Mouse (Mus musculus): Measurements from ENCODE around the gene Ppp3ca. TPM values are rescaled to one million over a fixed set of nuclear protein-coding genes. Genes with fewer than 3 reads are reported as not detected.

Ppp3ca gene
- polyA plus RNA-seq, 1 experiment from 2014 or later: 145 TPM

DNA sequence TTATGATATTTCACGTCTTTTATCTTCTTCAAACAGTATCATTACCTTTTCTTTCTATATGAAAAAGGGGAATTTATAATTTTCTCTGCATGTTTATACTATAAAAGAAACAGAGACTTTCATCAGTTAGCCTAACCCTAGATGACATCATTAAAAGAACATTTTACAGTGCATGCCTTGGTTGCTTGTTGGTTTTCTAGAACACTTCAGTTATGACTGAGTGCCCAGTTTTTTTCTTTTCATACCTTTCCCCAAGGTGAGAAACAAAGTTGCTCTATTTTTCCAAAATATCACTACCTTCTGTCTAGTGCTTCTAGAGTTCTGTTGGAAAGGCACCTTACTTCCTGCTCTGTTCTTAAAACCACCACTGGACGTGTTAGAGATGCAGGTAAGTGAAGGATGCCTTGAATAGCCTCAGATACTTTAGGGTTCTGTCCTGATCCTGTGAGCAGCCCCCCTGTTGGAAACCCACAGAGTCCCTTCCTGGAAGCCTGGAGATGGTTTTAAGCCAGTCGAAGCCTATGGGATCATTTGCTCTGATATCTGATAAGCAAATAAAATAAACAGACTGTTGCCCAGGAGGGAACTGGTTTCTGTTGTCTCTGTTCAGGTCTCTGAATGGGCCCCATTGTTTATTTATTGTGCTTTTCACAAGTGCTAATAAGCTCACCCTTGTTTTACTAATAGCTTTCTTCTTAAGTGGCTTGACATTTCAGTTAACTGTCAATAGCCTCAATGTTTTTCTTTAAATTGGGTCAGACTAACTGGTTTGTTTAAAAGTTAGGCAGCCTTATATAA is 37.5 kb downstream of the Ppp3ca start:
- H3K4me2 ChIP-seq (ENCODE audit: low read length): no peak overlapping the region
- H3K4me1 ChIP-seq (ENCODE audit: control insufficient read depth, insufficient read depth, low read length): peaks cover 12% of the 10 kb centered on the region; the same call in 1 of the 2 replicates
- H3K9ac ChIP-seq (replicated peaks; ENCODE audit: low read length): no peak overlapping the region
- WGBS: 55% methylated on average over 3 of the region's 3 CpGs
- no peak for ATAC-seq (ENCODE audit: low FRiP score, low TSS enrichment)
- no peak for DNase-seq
- H3K9me3 ChIP-seq (ENCODE audit: control insufficient read depth, low read length): no peaks in the 10 kb centered on the region
- H3K27ac ChIP-seq (replicated peaks; ENCODE audit: low read depth, low read length): no peak overlapping the region
- no peaks in the 10 kb centered on the region for H3K27me3 ChIP-seq (ENCODE audit: control insufficient read depth, insufficient read depth, low read length)
- no peak overlapping the region for H3K4me3 ChIP-seq (replicated peaks; ENCODE audit: low read depth, low read length)
- H3K36me3 ChIP-seq (ENCODE audit: control insufficient read depth, insufficient read depth, low read length): no peaks in the 10 kb centered on the region

GRCm38 (mm10) chr3:136708230-136708629 is 38.3 kb downstream of the Ppp3ca start:
- DNase-seq (no peak), ATAC-seq (ENCODE audit: low FRiP score, low TSS enrichment) (no peak)
- Histone ChIP-seq H3K4me1 (ENCODE audit: control insufficient read depth, insufficient read depth, low read length) (peaks cover 12% of the 10 kb centered on the region; the same call in 1 of the 2 replicates), H3K36me3 (ENCODE audit: control insufficient read depth, insufficient read depth, low read length) (no peaks in the 10 kb centered on the region), H3K27me3 (ENCODE audit: control insufficient read depth, insufficient read depth, low read length) (no peaks in the 10 kb centered on the region), H3K4me2 (ENCODE audit: low read length) (no peak overlapping the region), H3K27ac (replicated peaks; ENCODE audit: low read depth, low read length) (no peak overlapping the region), H3K9me3 (ENCODE audit: control insufficient read depth, low read length) (no peaks in the 10 kb centered on the region), H3K4me3 (replicated peaks; ENCODE audit: low read depth, low read length) (no peak overlapping the region), H3K9ac (replicated peaks; ENCODE audit: low read length) (no peak overlapping the region)
- 75% methylated on average over 1 of the region's 1 CpGs for WGBS

DNA sequence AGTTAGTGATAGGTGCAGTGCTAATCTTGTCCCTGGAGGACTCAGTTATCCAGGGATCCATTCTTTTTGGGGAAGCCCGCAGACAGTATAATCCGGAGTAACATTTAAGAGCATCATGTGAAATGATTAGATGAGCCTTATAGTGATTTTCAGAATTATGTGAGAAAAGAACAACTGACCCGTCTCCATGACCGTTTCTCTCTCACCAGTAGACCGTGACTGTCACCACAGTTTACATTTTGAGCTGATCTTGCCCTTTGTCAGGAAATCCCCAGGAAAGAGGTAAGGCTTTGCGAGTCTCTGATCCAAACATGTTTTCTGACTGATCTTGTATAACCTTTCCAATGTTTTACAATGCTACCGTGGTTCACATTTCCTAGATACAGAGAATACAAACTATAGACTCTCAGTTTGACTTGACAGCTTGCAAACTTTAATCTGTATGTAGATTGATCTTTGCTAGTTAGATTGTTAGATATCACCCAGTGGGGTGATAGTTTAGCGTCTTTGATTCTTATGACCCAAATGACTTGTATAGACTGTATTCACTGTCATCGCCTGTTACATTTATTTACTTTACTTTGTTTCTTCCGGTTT is 40.5 kb downstream of the Ppp3ca start:
- 49% methylated on average over 10 of the region's 10 CpGs for WGBS
- H3K9me3 ChIP-seq (ENCODE audit: control insufficient read depth, low read length): no peaks in the 10 kb centered on the region
- no peak overlapping the region for H3K9ac ChIP-seq (replicated peaks; ENCODE audit: low read length)
- no peak for DNase-seq
- no peaks in the 10 kb centered on the region for H3K36me3 ChIP-seq (ENCODE audit: control insufficient read depth, insufficient read depth, low read length)
- H3K27ac ChIP-seq (replicated peaks; ENCODE audit: low read depth, low read length): no peak overlapping the region
- H3K4me1 ChIP-seq (ENCODE audit: control insufficient read depth, insufficient read depth, low read length): 0 out of 2 replicates have a peak, but pooled peaks cover 9% of the 10 kb centered on the region
- no peak for ATAC-seq (ENCODE audit: low FRiP score, low TSS enrichment)
- H3K4me3 ChIP-seq (replicated peaks; ENCODE audit: low read depth, low read length): no peak overlapping the region
- H3K4me2 ChIP-seq (ENCODE audit: low read length): no peak overlapping the region
- H3K27me3 ChIP-seq (ENCODE audit: control insufficient read depth, insufficient read depth, low read length): no peaks in the 10 kb centered on the region

DNA sequence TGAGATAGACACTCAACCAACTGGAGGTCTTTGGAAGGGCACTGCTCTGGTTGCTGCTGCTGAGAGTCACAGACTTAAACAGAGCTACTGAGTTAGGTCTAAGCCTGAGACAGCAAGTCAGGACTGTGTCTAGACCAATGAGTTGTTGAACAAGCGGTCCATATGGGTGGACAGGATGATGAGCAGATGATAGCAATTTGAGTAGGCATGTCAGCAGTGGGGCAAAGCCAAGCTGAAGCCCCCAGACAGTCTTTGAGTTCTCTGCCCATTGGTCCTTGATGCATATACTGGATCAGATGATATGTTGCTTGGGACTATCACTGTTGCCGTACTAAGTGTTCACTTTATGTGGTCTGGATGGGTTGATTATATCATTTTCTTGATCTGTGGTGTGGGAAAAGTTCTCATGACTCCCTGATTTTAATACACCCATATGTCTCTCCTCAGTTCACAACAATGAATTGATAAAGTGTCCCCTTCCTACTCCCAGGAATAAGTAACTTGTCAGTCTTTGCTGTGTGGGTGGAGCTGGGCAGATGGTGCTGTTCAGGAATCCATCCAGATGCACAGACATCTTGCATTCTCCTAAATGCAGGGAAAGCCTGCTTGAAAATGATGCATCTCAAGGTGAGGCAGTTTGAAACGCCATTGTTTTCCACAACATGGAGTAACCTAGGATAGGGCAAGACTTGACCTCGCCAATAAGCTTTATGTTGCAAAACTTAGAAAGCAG is 44.5 kb downstream of the Ppp3ca start:
- ATAC-seq (ENCODE audit: low FRiP score, low TSS enrichment) (no peak), DNase-seq (no peak)
- no peaks in the 10 kb centered on the region for H3K27me3 ChIP-seq (ENCODE audit: control insufficient read depth, insufficient read depth, low read length)
- H3K36me3 ChIP-seq (ENCODE audit: control insufficient read depth, insufficient read depth, low read length): no peaks in the 10 kb centered on the region
- 95% methylated on average over 4 of the region's 4 CpGs for WGBS
- H3K9me3 ChIP-seq (ENCODE audit: control insufficient read depth, low read length): no peaks in the 10 kb centered on the region
- H3K27ac ChIP-seq (replicated peaks; ENCODE audit: low read depth, low read length): no peak overlapping the region
- 0 out of 2 replicates have a peak, but pooled peaks cover 4% of the 10 kb centered on the region for H3K4me1 ChIP-seq (ENCODE audit: control insufficient read depth, insufficient read depth, low read length)
- H3K4me2 ChIP-seq (ENCODE audit: low read length): no peak overlapping the region
- H3K4me3 ChIP-seq (replicated peaks; ENCODE audit: low read depth, low read length): no peak overlapping the region
- no peak overlapping the region for H3K9ac ChIP-seq (replicated peaks; ENCODE audit: low read length)

- DNase-seq (no peak), ATAC-seq (ENCODE audit: low FRiP score, low TSS enrichment) (no peak)
- no peak overlapping the region for H3K4me3 ChIP-seq (replicated peaks; ENCODE audit: low read depth, low read length)
- no peaks in the 10 kb centered on the region for H3K27me3 ChIP-seq (ENCODE audit: control insufficient read depth, insufficient read depth, low read length)
- 85% methylated on average over 6 of the region's 6 CpGs for WGBS
- no peaks in the 10 kb centered on the region for H3K4me1 ChIP-seq (ENCODE audit: control insufficient read depth, insufficient read depth, low read length)
- no peaks in the 10 kb centered on the region for H3K36me3 ChIP-seq (ENCODE audit: control insufficient read depth, insufficient read depth, low read length)
- no peak overlapping the region for H3K27ac ChIP-seq (replicated peaks; ENCODE audit: low read depth, low read length)
- H3K9me3 ChIP-seq (ENCODE audit: control insufficient read depth, low read length): no peaks in the 10 kb centered on the region
- no peak overlapping the region for H3K4me2 ChIP-seq (ENCODE audit: low read length)
- H3K9ac ChIP-seq (replicated peaks; ENCODE audit: low read length): no peak overlapping the region
Observed at GRCm38 (mm10) chr3:136716247-136716646, 46.3 kb downstream of the Ppp3ca start.

- Histone ChIP-seq H3K4me2 (ENCODE audit: low read length) (no peak overlapping the region), H3K36me3 (ENCODE audit: control insufficient read depth, insufficient read depth, low read length) (no peaks in the 10 kb centered on the region), H3K4me1 (ENCODE audit: control insufficient read depth, insufficient read depth, low read length) (no peaks in the 10 kb centered on the region), H3K9me3 (ENCODE audit: control insufficient read depth, low read length) (no peaks in the 10 kb centered on the region), H3K27me3 (ENCODE audit: control insufficient read depth, insufficient read depth, low read length) (no peaks in the 10 kb centered on the region), H3K27ac (replicated peaks; ENCODE audit: low read depth, low read length) (no peak overlapping the region), H3K9ac (replicated peaks; ENCODE audit: low read length) (no peak overlapping the region), H3K4me3 (replicated peaks; ENCODE audit: low read depth, low read length) (no peak overlapping the region)
- WGBS: 94% methylated on average over 5 of the region's 5 CpGs
- DNase-seq (no peak), ATAC-seq (ENCODE audit: low FRiP score, low TSS enrichment) (no peak)
Observed at GRCm38 (mm10) chr3:136718412-136718811, 48.5 kb downstream of the Ppp3ca start.

GRCm38 (mm10) chr3:136721241-136721640 is 51.3 kb downstream of the Ppp3ca start:
- Histone ChIP-seq H3K36me3 (ENCODE audit: control insufficient read depth, insufficient read depth, low read length) (no peaks in the 10 kb centered on the region), H3K27me3 (ENCODE audit: control insufficient read depth, insufficient read depth, low read length) (no peaks in the 10 kb centered on the region), H3K4me2 (ENCODE audit: low read length) (no peak overlapping the region), H3K9me3 (ENCODE audit: control insufficient read depth, low read length) (no peaks in the 10 kb centered on the region), H3K4me3 (replicated peaks; ENCODE audit: low read depth, low read length) (no peak overlapping the region), H3K27ac (replicated peaks; ENCODE audit: low read depth, low read length) (no peak overlapping the region), H3K9ac (replicated peaks; ENCODE audit: low read length) (no peak overlapping the region), H3K4me1 (ENCODE audit: control insufficient read depth, insufficient read depth, low read length) (no peaks in the 10 kb centered on the region)
- ATAC-seq (ENCODE audit: low FRiP score, low TSS enrichment) (no peak), DNase-seq (no peak)
- WGBS: 94% methylated on average over 4 of the region's 4 CpGs

DNA sequence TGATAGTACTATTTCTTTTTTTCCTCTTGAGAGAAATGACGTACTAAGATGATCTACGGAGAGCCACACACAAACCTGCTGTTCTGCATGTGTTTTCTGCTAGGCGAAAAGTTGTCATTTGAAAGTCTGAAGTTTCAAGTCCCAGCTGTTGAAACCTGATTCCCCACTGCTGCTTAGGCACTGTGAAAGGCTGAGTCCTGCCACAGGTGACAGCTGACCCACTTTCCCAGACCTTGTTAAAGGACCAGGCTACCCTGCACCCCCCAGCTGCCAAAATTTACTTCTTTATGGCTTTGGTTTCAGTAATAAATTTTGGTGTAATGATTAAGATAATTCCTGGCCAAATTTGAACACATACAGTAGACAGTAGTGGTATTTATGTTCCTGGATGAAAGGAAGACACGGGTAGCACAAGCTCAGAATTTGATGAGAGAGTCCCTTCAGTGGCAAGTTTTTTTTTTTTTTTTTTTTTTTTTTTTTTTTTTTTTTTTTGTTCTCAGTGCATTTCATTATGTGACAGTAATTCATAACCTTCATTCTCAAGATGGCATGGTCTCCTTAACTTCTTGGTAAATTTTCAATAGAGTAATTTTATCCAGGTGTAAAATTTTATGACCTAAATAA is 52.0 kb downstream of the Ppp3ca start:
- WGBS: 86% methylated on average over 4 of the region's 4 CpGs
- H3K36me3 ChIP-seq (ENCODE audit: control insufficient read depth, insufficient read depth, low read length): no peaks in the 10 kb centered on the region
- no peak overlapping the region for H3K9ac ChIP-seq (replicated peaks; ENCODE audit: low read length)
- H3K4me1 ChIP-seq (ENCODE audit: control insufficient read depth, insufficient read depth, low read length): no peaks in the 10 kb centered on the region
- ATAC-seq (ENCODE audit: low FRiP score, low TSS enrichment): no peak
- H3K4me2 ChIP-seq (ENCODE audit: low read length): no peak overlapping the region
- H3K4me3 ChIP-seq (replicated peaks; ENCODE audit: low read depth, low read length): no peak overlapping the region
- DNase-seq: no peak
- H3K27ac ChIP-seq (replicated peaks; ENCODE audit: low read depth, low read length): no peak overlapping the region
- no peaks in the 10 kb centered on the region for H3K27me3 ChIP-seq (ENCODE audit: control insufficient read depth, insufficient read depth, low read length)
- no peaks in the 10 kb centered on the region for H3K9me3 ChIP-seq (ENCODE audit: control insufficient read depth, low read length)

Measured in midbrain, embryonic 14.5 days (tissue).